Mouse (Mus musculus): Measurements from ENCODE around the gene Robo4. TPM values are rescaled to one million over a fixed set of nuclear protein-coding genes. Genes with fewer than 3 reads are reported as not detected.
A peak's percentile ranks its signal among the peaks of the same experiment; 100 is the strongest.

Gene Robo4
- polyA plus RNA-seq, 1 experiment from 2014 or later, result 18.9 TPM

DNA sequence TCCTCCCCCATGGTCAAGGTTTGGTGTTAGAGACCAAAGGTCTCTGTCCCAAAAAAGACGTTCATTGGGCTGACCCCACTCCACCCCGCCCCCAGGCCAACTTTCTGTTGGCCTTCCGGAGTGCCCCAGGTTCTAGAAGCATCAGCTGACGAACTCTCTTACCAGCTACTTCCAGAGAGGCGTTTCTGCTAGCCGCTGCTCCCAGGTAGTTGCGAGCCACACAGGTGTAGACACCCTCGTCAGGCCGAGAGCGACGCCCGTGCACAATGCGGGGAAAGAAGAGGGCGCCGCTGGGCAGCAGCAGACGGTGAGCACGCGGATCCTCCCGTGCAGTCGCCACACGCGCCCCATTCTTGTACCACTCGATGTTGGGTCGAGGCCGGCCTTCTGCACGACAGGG lies 27.6 kb downstream of the Robo4 start:
- peaks cover 40% of the 10 kb centered on the region for H3K27me3 ChIP-seq (replicated peaks; ENCODE audit: insufficient read depth, low read length)
- 24% methylated on average over 26 of the region's 26 CpGs for WGBS
- TF ChIP-seq CTCF (IDR thresholded peaks at IDR 0.05) (no peak), EP300 (IDR thresholded peaks at IDR 0.05) (no peak)

GRCm38 (mm10) chr9:37430582-37430981 lies 28.9 kb downstream of the Robo4 start:
- DNase-seq (ENCODE audit: low spot score) (peak; percentile 91), ATAC-seq (peak; percentile 79)
- peak overlapping the region; percentile 6; the same call in 1 of the 2 replicates for H3K4me2 ChIP-seq (replicated peaks; ENCODE audit: low read depth, low read length)
- peaks cover 53% of the 10 kb centered on the region for H3K27me3 ChIP-seq (replicated peaks; ENCODE audit: insufficient read depth, low read length)
- H3K9me3 ChIP-seq (ENCODE audit: low read length), result no peaks in the 10 kb centered on the region
- H3K36me3 ChIP-seq (ENCODE audit: insufficient read depth, low read length), result no peaks in the 10 kb centered on the region
- no peak overlapping the region for H3K27ac ChIP-seq (ENCODE audit: low read length)
- TF ChIP-seq EP300 (IDR thresholded peaks at IDR 0.05) (no peak), CTCF (IDR thresholded peaks at IDR 0.05) (peak; percentile 98)
- H3K9ac ChIP-seq (replicated peaks; ENCODE audit: low read depth), result no peak overlapping the region
- no peak overlapping the region for H3K4me3 ChIP-seq (ENCODE audit: low read depth, low read length)
- 2% methylated on average over 12 of the region's 12 CpGs for WGBS
- peaks cover 3% of the 10 kb centered on the region; the same call in 1 of the 2 replicates for H3K4me1 ChIP-seq (ENCODE audit: insufficient read depth, low read depth, low read length)

More for the DNA sequence above, 27.6 kb downstream of the Robo4 start:
- Histone ChIP-seq H3K4me3 (ENCODE audit: low read depth, low read length) (no peak overlapping the region), H3K9me3 (ENCODE audit: low read length) (no peaks in the 10 kb centered on the region), H3K9ac (replicated peaks; ENCODE audit: low read depth) (no peak overlapping the region), H3K4me1 (ENCODE audit: insufficient read depth, low read depth, low read length) (peaks cover 3% of the 10 kb centered on the region; the same call in 1 of the 2 replicates), H3K36me3 (ENCODE audit: insufficient read depth, low read length) (no peaks in the 10 kb centered on the region), H3K4me2 (replicated peaks; ENCODE audit: low read depth, low read length) (no peak overlapping the region), H3K27ac (ENCODE audit: low read length) (no peak overlapping the region)
- ATAC-seq (no peak), DNase-seq (ENCODE audit: low spot score) (no peak)

DNA sequence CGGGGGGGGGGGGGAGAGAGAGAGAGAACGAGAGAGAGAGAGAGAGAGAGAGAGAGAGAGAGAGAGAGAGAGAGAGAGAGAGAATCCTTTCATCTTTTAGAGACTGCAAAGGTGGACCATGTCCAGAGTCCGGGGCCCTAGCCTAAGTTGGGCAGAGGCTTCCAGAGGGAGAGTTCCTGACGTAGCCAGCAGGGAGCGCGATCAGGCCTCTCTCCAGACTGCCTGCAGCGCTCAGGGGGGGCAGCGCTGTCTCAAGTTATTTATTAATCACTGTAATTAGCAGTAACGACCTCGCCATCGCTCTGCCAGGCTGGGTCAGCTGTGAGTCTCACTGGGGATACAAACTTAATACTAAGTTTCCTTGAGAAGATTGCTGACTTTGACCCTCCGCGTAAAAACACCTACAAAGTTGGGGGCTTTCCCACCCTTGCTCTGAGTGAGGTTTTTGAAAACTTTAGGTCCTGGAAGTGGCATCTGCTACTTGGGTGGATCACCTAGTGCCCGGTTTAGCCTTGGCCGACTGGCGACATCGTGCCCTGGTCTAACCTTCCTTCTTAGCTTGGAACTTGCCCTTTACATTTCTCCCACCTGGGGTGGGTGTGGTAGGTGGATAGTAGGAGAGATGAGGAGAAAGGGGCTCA lies 30.4 kb downstream of the Robo4 start:
- ATAC-seq, result peak; percentile 58
- H3K9ac ChIP-seq (replicated peaks; ENCODE audit: low read depth), result no peak overlapping the region
- H3K9me3 ChIP-seq (ENCODE audit: low read length), result no peaks in the 10 kb centered on the region
- DNase-seq (ENCODE audit: low spot score), result peak; percentile 67
- TF ChIP-seq CTCF (IDR thresholded peaks at IDR 0.05), result peak; percentile 74
- no peak for TF ChIP-seq EP300 (IDR thresholded peaks at IDR 0.05)
- H3K4me1 ChIP-seq (ENCODE audit: insufficient read depth, low read depth, low read length), result peaks cover 3% of the 10 kb centered on the region; the same call in 1 of the 2 replicates
- no peak overlapping the region for H3K27ac ChIP-seq (ENCODE audit: low read length)
- WGBS, result 2% methylated on average over 16 of the region's 17 CpGs
- H3K36me3 ChIP-seq (ENCODE audit: insufficient read depth, low read length), result no peaks in the 10 kb centered on the region
- no peak overlapping the region for H3K4me2 ChIP-seq (replicated peaks; ENCODE audit: low read depth, low read length)
- H3K27me3 ChIP-seq (replicated peaks; ENCODE audit: insufficient read depth, low read length), result peaks cover 58% of the 10 kb centered on the region
- peak overlapping the region; percentile 15; the same call in 1 of the 2 replicates for H3K4me3 ChIP-seq (ENCODE audit: low read depth, low read length)

DNA sequence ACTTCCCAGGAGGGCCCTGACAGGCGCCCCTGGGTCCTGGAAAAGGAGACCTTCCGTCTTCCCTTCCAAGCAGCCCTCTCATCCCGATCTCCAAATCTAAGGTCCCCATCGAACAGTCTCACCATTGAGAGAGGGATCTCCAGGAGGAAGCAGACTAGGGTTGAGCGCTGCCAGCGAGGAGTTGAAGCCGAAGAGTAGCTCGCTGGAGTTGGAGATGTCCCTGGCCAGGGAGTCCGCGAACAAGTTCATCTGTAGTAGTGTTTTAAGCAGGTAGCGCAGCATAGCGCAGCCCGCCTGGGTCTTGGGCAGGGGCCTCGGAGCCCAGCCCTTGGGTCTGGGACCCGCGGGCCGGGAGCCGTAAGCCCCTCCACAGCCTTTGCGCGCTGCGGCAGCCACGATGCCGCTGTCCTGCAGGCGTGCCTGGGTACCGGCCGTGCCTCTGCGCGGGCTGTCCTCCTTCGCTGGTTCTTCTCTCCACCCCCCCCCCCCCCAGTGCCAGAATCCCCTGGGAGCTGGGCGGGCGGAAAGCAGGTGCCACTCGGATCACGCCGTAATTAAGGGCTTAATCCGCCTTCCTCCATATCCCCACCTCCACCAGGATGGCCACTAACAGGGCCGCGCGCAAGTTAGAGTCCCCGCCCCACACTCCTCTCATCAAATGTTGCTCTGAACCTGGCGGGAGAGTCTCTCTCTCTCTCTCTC lies 31.2 kb downstream of the Robo4 start, which contains the start of gene Robo3:
Gene Robo3, minus strand, starts transcription at position 527 of the 702 bp plus-strand sequence.
- DNase-seq (ENCODE audit: low spot score) (no peak), ATAC-seq (no peak)
- H3K4me3 ChIP-seq (ENCODE audit: low read depth, low read length), result peak within 1 kb of the TSS; percentile 15; the same call in 1 of the 2 replicates
- peaks cover 58% of the 10 kb centered on the region for H3K27me3 ChIP-seq (replicated peaks; ENCODE audit: insufficient read depth, low read length)
- H3K4me2 ChIP-seq (replicated peaks; ENCODE audit: low read depth, low read length), result peak within 1 kb of the TSS; percentile 47
- no peaks in the 10 kb centered on the region for H3K36me3 ChIP-seq (ENCODE audit: insufficient read depth, low read length)
- no peak within 1 kb of the TSS for H3K9ac ChIP-seq (replicated peaks; ENCODE audit: low read depth)
- H3K9me3 ChIP-seq (ENCODE audit: low read length), result no peaks in the 10 kb centered on the region
- H3K27ac ChIP-seq (ENCODE audit: low read length), result no peak within 1 kb of the TSS
- TF ChIP-seq EP300 (IDR thresholded peaks at IDR 0.05) (no peak), CTCF (IDR thresholded peaks at IDR 0.05) (no peak)
- H3K4me1 ChIP-seq (ENCODE audit: insufficient read depth, low read depth, low read length), result peaks cover 3% of the 10 kb centered on the region; the same call in 1 of the 2 replicates
- under 1% methylated on average over 33 of the region's 40 CpGs for WGBS

DNA sequence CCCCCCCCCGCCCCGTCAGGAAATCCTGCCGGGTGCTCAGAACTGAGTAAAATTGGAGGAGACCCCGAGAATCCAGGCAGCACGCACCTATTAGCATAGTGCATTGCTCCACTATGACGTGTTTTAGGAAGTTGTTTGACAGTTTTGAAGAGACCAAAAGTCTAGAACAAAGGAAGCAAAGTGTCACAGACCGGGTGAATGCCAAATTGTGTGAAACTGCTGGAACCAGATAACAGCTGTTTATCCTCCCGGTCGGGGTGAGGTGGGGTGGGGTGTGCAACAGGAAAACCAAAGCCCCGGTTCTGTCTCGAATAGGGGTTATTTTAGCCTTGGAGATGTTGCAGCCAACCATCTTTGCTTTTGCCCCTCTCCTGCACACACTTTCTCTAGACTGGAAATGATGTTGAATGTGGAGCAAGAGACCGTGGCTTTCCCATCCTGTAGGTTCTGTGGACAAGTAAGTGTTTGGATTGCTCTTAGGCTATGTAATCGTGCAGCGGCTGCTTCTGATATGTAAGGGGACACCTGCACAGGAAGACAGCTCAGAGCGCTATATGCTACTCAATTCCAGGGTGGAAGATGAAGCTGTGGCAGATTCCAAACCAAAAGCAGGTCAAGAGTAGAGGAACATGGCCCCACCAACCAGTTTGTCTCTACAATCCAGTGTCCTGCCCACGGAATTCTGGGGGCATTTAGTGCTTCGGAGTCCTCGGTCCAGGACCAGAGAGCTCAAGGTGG lies 32.3 kb downstream of the Robo4 start:
- peak; percentile 33 for ATAC-seq
- peak; percentile 48 for DNase-seq (ENCODE audit: low spot score)
- H3K9ac ChIP-seq (replicated peaks; ENCODE audit: low read depth), result no peak overlapping the region
- H3K4me1 ChIP-seq (ENCODE audit: insufficient read depth, low read depth, low read length), result peaks cover 3% of the 10 kb centered on the region; the same call in 1 of the 2 replicates
- no peaks in the 10 kb centered on the region for H3K36me3 ChIP-seq (ENCODE audit: insufficient read depth, low read length)
- H3K4me3 ChIP-seq (ENCODE audit: low read depth, low read length), result no peak overlapping the region
- no peaks in the 10 kb centered on the region for H3K9me3 ChIP-seq (ENCODE audit: low read length)
- under 1% methylated on average over 18 of the region's 18 CpGs for WGBS
- H3K27ac ChIP-seq (ENCODE audit: low read length), result no peak overlapping the region
- TF ChIP-seq CTCF (IDR thresholded peaks at IDR 0.05) (no peak), EP300 (IDR thresholded peaks at IDR 0.05) (peak; percentile 50)
- no peak overlapping the region for H3K4me2 ChIP-seq (replicated peaks; ENCODE audit: low read depth, low read length)
- peaks cover 58% of the 10 kb centered on the region for H3K27me3 ChIP-seq (replicated peaks; ENCODE audit: insufficient read depth, low read length)

- Histone ChIP-seq H3K9me3 (ENCODE audit: low read length) (no peaks in the 10 kb centered on the region), H3K4me1 (ENCODE audit: insufficient read depth, low read depth, low read length) (peaks cover 3% of the 10 kb centered on the region; the same call in 1 of the 2 replicates), H3K27ac (ENCODE audit: low read length) (no peak overlapping the region), H3K27me3 (replicated peaks; ENCODE audit: insufficient read depth, low read length) (peaks cover 56% of the 10 kb centered on the region), H3K36me3 (ENCODE audit: insufficient read depth, low read length) (no peaks in the 10 kb centered on the region), H3K4me2 (replicated peaks; ENCODE audit: low read depth, low read length) (no peak overlapping the region), H3K9ac (replicated peaks; ENCODE audit: low read depth) (no peak overlapping the region), H3K4me3 (ENCODE audit: low read depth, low read length) (no peak overlapping the region)
- WGBS, result 10% methylated on average over 14 of the region's 14 CpGs
- no peak for TF ChIP-seq CTCF (IDR thresholded peaks at IDR 0.05)
- TF ChIP-seq EP300 (IDR thresholded peaks at IDR 0.05), result no peak
- DNase-seq (ENCODE audit: low spot score) (no peak), ATAC-seq (no peak)
Observed at GRCm38 (mm10) chr9:37434932-37435331, 33.2 kb downstream of the Robo4 start.
